Mouse (Mus musculus) kidney, postnatal 36 days (tissue): ENCODE measurements around the gene Vmn2r18.

Experiments used
- DNase-seq, 2 experiments: peaks; one replicate each; pipeline ENCODE4 v3.0.0; 2021 to 2022; ENCODE audit warnings: mixed read lengths in 2 of 2

The Vmn2r18 gene

DNA sequence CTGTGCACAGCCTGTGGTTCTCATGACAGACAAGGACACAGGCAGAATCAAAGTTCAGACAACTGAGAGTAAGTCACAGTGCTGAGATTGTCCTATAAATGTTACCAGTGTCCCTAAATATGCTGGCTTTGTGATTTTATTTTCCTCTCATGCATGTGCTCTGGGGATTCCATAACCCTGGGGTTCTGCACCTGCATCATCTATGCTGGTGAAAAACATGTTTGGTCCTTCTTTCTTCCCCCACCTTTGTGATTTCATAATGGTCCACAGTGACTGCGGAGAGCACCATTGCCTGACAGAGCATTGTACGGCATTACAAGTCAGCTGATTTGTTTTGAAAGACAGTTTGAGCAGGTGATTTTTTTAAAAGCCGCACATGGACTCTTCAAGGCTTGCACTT is at the start of gene Vmn2r18:
TSS of gene Vmn2r18 (minus strand) at position 101 of the 400 bp plus-strand sequence.
- no peak for DNase-seq

DNA sequence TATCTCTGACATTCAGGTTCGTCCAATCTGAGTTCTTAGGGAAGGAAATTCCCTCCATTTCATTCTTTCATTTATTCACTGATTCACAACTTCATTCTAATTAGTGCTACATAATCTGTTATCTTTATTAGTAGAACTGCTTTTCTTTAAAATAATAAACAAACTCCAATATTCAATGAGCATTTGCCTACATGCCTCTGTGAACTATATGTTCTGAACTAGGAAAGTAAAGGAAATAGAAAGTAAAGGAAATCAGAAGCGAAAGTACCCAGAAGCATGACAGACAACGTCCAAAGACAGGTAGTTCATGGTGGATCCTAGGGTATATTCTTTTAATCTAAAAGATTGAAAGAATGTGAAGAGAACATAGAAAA is 45.6 kb upstream of the Vmn2r18 start:
- DNase-seq = no peak

DNA sequence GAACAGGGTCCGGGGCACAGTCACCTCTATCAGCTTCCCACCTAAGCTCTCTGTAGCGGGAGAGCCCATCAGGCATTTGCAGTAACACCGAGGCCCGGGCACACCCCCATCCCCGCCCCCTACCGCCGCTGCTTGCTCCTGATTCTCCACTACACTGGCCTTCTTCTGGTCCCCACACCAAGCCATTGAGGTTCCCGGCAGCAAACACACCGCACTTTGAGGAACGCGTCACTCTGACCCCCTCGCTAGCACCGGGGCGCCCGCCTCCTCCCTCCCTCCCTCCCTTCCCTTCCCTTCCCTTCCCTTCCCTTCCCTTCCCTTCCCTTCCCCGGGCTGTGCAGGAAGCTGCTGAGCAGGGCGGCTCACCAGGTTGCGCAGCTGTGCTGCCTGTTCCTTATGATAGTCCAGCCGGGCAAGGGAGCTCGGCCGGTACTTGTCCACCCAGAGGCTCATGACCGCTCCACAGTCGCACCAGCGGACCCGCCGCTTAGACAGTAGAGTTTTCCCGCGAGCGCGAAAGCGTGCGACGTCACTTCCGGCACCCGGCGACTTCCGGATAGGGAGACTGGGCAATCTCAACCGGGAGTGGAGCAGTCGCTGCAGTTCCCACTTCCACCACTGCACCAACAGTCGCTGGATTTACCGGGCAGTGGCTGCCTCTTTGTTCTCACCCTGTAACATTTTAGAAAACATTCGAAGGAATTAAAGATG is 45.0 kb upstream of the Vmn2r18 start, which contains the start of gene Rfc3:
TSS of gene Rfc3 (minus strand) at position 543 of the 711 bp plus-strand sequence.
- peak; percentile 96 to 99 for DNase-seq

DNA sequence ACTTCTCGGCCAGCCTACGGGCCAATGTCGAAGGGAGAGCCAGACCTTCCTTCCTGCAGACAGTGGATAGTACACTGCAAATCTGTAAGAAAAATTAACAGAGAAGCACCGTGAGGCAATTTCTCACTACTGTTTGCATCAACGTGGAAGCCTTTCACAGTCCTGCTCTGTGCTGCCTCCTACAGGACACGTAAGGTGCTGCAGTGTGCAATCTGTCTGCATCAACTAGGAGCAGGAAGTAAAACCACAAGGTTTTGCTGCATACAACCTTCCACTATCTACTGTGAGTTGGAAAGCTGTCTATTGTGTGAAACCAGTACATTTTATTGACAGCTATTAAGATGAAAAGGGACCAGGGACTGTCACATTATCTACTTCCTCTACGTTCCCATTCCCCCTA is 39.0 kb upstream of the Vmn2r18 start:
- peak in 1 of 2 experiments; percentile 14 for DNase-seq

DNA sequence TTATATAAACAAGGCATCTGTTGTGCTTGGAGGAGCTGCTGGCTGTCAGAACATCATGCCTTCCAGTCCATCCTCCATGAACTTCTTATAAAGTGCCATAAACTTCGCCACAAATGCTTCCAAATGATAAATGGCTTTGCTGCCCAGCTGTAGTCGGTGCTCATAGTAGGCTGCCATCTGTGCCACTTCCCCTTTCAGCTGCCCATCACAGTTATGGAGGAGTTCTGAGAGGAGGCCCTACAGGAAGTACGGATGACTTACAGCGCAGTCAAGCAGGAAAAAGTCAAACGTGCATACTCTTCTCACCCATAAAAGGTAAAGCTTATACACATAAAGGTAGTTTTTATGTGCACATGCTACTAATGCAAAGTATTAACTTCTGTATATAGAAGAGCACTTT is 37.0 kb upstream of the Vmn2r18 start:
- no peak for DNase-seq

DNA sequence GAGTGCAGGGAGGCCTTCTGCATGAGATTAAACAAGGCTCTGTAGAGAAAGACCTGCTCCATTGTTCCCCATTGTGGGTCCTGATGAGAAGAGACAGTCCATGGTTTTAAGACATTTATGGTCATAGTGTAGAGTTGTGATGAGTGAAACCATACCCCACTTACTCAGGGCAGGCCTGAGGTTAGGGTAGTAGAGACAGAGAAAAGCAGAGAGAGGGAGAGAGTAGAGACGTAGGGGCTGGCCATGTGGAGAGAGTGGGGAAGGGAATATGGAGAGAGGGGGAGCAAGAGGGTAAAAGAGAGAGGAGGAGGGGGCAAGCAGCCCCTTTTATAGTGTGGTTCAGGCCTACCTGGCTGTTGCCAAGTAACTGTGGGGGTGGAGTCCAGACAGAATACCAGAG is 36.3 kb upstream of the Vmn2r18 start:
- no peak for DNase-seq

DNA sequence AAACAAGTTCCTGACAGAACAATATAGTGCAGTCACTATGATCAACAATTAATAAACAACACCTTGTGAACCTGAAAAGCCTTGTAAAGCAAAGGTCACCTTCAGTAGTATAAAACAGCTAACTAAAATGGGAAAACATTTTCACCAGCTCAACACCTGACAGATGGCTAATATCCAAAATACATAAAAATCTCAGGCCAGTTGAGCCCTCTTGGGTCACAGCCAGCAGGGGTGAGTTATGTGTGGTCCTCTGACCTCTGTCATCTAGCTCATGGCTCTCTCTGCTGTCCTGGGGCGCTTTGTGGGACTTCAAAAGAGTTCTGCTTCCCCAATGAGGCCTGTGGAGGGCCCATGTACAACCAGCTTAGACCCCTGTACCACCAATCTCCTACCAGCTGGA is 4.1 kb downstream of the Vmn2r18 start:
- DNase-seq = peak in 1 of 2 experiments; percentile 2
